Comparison of ENCODE assay signal across 8 mouse cellular contexts in the genomic region with DNA sequence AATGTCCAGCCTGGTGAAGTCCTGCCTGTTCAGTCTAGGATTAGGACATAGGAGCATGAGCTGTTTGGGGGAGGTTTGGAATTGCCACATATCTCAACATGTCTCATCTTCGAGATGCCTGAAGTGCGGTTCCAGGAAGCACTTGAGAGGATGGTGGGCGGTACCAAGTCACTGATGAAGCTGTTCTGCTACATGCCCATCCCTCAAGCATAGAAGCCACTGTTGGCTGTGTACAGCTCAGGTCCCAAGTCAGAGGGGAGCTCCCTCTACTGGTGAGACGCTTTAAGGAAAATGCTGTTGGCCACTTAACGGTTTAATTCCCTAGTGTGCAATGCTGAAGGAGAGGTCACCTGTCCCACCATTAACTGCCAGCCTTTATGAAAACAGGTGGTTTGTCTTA. TPM values are rescaled to one million over a fixed set of nuclear protein-coding genes. Genes with fewer than 3 reads are reported as not detected.
A peak's percentile ranks its signal among the peaks of the same experiment; 100 is the strongest.
DNase-seq lines count a peak whose midpoint lies in the region; ATAC-seq and TF ChIP-seq lines count a peak whose summit lies in the region.

No protein-coding gene starts in this region.

- no peak overlapping the region for H3K27ac ChIP-seq in heart, postnatal 0 days (ENCODE audit: low read depth)
- no peak overlapping the region for H3K27ac ChIP-seq in lung, embryonic 16.5 days (ENCODE audit: low read length)

- peak; percentile 76 for DNase-seq in T-cell, adult 2 months (ENCODE audit: low spot score)
- peak; percentile 20 for DNase-seq in embryo, embryonic 11.5 days (ENCODE audit: low read depth, low spot score)
- DNase-seq in heart, postnatal 0 days (ENCODE audit: low spot score): peak; percentile 61
- peak; percentile 63 to 73 for DNase-seq in kidney, postnatal 25 days
- DNase-seq in retina, embryonic 14.5 days (ENCODE audit: low spot score): peak; percentile 89
- no peak for DNase-seq in ovary, adult 18-20 months (ENCODE audit: low spot score)

- no peaks in the 10 kb centered on the region for H3K27me3 ChIP-seq in heart, postnatal 0 days (ENCODE audit: control insufficient read depth, insufficient read depth, low read length)
- no peaks in the 10 kb centered on the region for H3K27me3 ChIP-seq in lung, embryonic 16.5 days (ENCODE audit: control insufficient read depth, insufficient read depth, low read depth, low read length)

- no peak for TF ChIP-seq EP300 in heart, postnatal 0 days (IDR thresholded peaks at IDR 0.05; ENCODE audit: low read depth)

- H3K9me3 ChIP-seq in heart, postnatal 0 days (replicated peaks; ENCODE audit: control insufficient read depth, low read length): no peaks in the 10 kb centered on the region
- no peaks in the 10 kb centered on the region for H3K9me3 ChIP-seq in lung, embryonic 16.5 days (ENCODE audit: control insufficient read depth, low read length)

- H3K36me3 ChIP-seq in heart, postnatal 0 days (replicated peaks; ENCODE audit: control insufficient read depth, insufficient read depth, low read length): 0 out of 2 replicates have a peak, but pooled peaks cover 6% of the 10 kb centered on the region
- no peaks in the 10 kb centered on the region for H3K36me3 ChIP-seq in lung, embryonic 16.5 days (ENCODE audit: control insufficient read depth, insufficient read depth, low read length)

- no peak overlapping the region for H3K9ac ChIP-seq in heart, postnatal 0 days (replicated peaks; ENCODE audit: low read depth, low read length)
- H3K9ac ChIP-seq in lung, embryonic 16.5 days (ENCODE audit: low read length): no peak overlapping the region

- no peak overlapping the region for H3K4me2 ChIP-seq in heart, postnatal 0 days (ENCODE audit: low read depth, low read length)
- no peak overlapping the region for H3K4me2 ChIP-seq in lung, embryonic 16.5 days (ENCODE audit: low read depth, low read length)

- H3K4me3 ChIP-seq in heart, postnatal 0 days (ENCODE audit: low read depth, low read length): no peak overlapping the region
- H3K4me3 ChIP-seq in lung, embryonic 16.5 days (ENCODE audit: low read length): no peak overlapping the region

- peak; percentile 77 for ATAC-seq in CD4-positive, CD25-positive, alpha-beta regulatory T cell, adult 4 months
- ATAC-seq in heart, postnatal 0 days (ENCODE audit: insufficient read depth, low read depth): peak; percentile 57
- ATAC-seq in lung, embryonic 16.5 days (ENCODE audit: low read depth): peak; percentile 73

- H3K4me1 ChIP-seq in heart, postnatal 0 days (ENCODE audit: control insufficient read depth, insufficient read depth): no peaks in the 10 kb centered on the region
- H3K4me1 ChIP-seq in lung, embryonic 16.5 days (replicated peaks; ENCODE audit: control insufficient read depth, insufficient read depth, low read length): peaks cover 7% of the 10 kb centered on the region

- peak; percentile 86 for TF ChIP-seq CTCF in heart, postnatal 0 days (IDR thresholded peaks at IDR 0.05; ENCODE audit: low read depth)

- WGBS in heart, postnatal 0 days: 10% methylated on average over 5 of the region's 5 CpGs
- WGBS in lung, embryonic 16.5 days: 12% methylated on average over 5 of the region's 5 CpGs

RNA-seq across cellular contexts. Expression of a gene that starts 11.3 kb away (rescaled TPM):
- polyA plus RNA-seq in CD4-positive, CD25-positive, alpha-beta regulatory T cell, adult 4 months (2017; shearing (Covaris generic)): 10 to 100 TPM; 40.6 to 63.2 TPM
- total RNA-seq in heart, postnatal 0 days (2014; rRNA removed; ENCODE audit: low replicate concordance): 8.4 and 21.8 TPM in 2 replicates
- polyA plus RNA-seq in heart, postnatal 0 days (2015; fragmentation: Nextera tagmentation; extraction: Ambion mirVana): 12.8 and 13.0 TPM in 2 replicates
- 23.8 and 45.6 TPM in 2 replicates for polyA plus RNA-seq in lung, embryonic 16.5 days (2015; fragmentation: Nextera tagmentation; extraction: Ambion mirVana)

RNA-seq across cellular contexts. Expression of a gene that starts 49.8 kb away (rescaled TPM):
- polyA plus RNA-seq in CD4-positive, CD25-positive, alpha-beta regulatory T cell, adult 4 months (2017; shearing (Covaris generic)): 100 to 1,000 TPM in 1 of 2 experiments, 10 to 100 TPM in 1; 95.6 to 104 TPM
- total RNA-seq in heart, postnatal 0 days (2014; rRNA removed; ENCODE audit: low replicate concordance): 17.0 and 22.2 TPM in 2 replicates
- polyA plus RNA-seq in heart, postnatal 0 days (2015; fragmentation: Nextera tagmentation; extraction: Ambion mirVana): 12.5 and 13.7 TPM in 2 replicates
- 44.9 and 48.9 TPM in 2 replicates for polyA plus RNA-seq in lung, embryonic 16.5 days (2015; fragmentation: Nextera tagmentation; extraction: Ambion mirVana)
